Mouse (Mus musculus) liver, embryonic 11.5 days (tissue): Measurements from ENCODE around the gene Ap3d1. TPM values are rescaled to one million over a fixed set of nuclear protein-coding genes. Genes with fewer than 3 reads are reported as not detected.

Experiments used
- ATAC-seq: fragments of 200-750 bp; cut with Nextera tagmentation; replicated peaks from 2 replicates; pipeline ENCODE4 v1.8.0; 2017; ENCODE audit warnings: moderate number of reproducible peaks, mild to moderate bottlenecking, moderate TSS enrichment, moderate library complexity; ENCODE audit not compliant: low FRiP score
- DNase-seq: peaks from one replicate; pipeline ENCODE4 v3.0.0-alpha.2; 2017; ENCODE audit warnings: low spot score
- H3K27ac ChIP-seq: fragments of 300-500 bp; sonication (generic); 2 replicates; pipeline ENCODE4 v1.5.1; 2014; ENCODE audit warnings: mild to moderate bottlenecking, low read depth, low read length, control low read depth
- H3K27me3 ChIP-seq: fragments of 300-500 bp; sonication (generic); replicated peaks from 2 replicates; pipeline ENCODE4 v1.6.1; 2014; ENCODE audit warnings: low read length, mixed read lengths; ENCODE audit not compliant: control insufficient read depth, insufficient read depth
- H3K36me3 ChIP-seq: fragments of 300-500 bp; sonication (generic); 2 replicates; pipeline ENCODE4 v1.6.1; 2014; ENCODE audit warnings: mild to moderate bottlenecking, low read length, moderate library complexity, mixed read lengths; ENCODE audit not compliant: control insufficient read depth, insufficient read depth
- H3K4me1 ChIP-seq: fragments of 300-500 bp; sonication (generic); replicated peaks from 2 replicates; pipeline ENCODE4 v1.6.1; 2014; ENCODE audit warnings: low read length, mixed read lengths; ENCODE audit not compliant: control insufficient read depth, insufficient read depth
- H3K4me2 ChIP-seq: fragments of 300-500 bp; sonication (generic); 2 replicates; pipeline ENCODE4 v1.6.1; 2014; ENCODE audit warnings: mild to moderate bottlenecking, control low read depth, moderate library complexity
- H3K4me3 ChIP-seq: fragments of 300-500 bp; sonication (generic); 2 replicates; pipeline ENCODE4 v1.5.1; 2014; ENCODE audit warnings: low read depth, low read length, control low read depth
- H3K9ac ChIP-seq: fragments of 300-500 bp; sonication (generic); 2 replicates; pipeline ENCODE4 v1.6.1; 2014; ENCODE audit warnings: low read depth, low read length, control low read depth
- H3K9me3 ChIP-seq: fragments of 300-500 bp; sonication (generic); 2 replicates; pipeline ENCODE4 v1.6.1; 2016; ENCODE audit warnings: low read length, inconsistent platforms, mixed read lengths; ENCODE audit not compliant: control insufficient read depth
- WGBS: fragments of 180-500 bp; shearing (Covaris S2); extraction: QIAGEN DNeasy Blood & Tissue Kit; methylation state at CpG from one replicate; pipeline ENCODE4 v1.1.7; 2014; 5-methylcytosine and 5-hydroxymethylcytosine counted together
- polyA plus RNA-seq: library from polyadenylated mRNA; unstranded; fragments of >200 nt; fragmentation: Nextera tagmentation; extraction: Ambion mirVana; gene quantifications from 2 replicates; pipeline ENCODE4 v1.2.1, GENCODE M21; 2014

Ap3d1 gene
- polyA plus RNA-seq, 1 experiment from 2014 or later, result 53.2 TPM

- H3K4me2 ChIP-seq, result peak overlapping the region; percentile 56
- no peaks in the 10 kb centered on the region for H3K27me3 ChIP-seq
- ATAC-seq (no peak), DNase-seq (no peak)
- no peaks in the 10 kb centered on the region for H3K9me3 ChIP-seq
- WGBS, result 79% methylated on average over 8 of the region's 8 CpGs
- H3K36me3 ChIP-seq, result peaks cover 8% of the 10 kb centered on the region; the same call in 1 of the 2 replicates
- H3K9ac ChIP-seq, result no peak overlapping the region
- 0 out of 2 replicates have a peak overlapping the region, but pooled peaks have one; percentile 2 for H3K4me3 ChIP-seq
- peaks cover 81% of the 10 kb centered on the region for H3K4me1 ChIP-seq
- H3K27ac ChIP-seq, result 0 out of 2 replicates have a peak overlapping the region, but pooled peaks have one; percentile 47
These were observed 44.7 kb downstream of the Ap3d1 start for GRCm38 (mm10) chr10:80697393-80697787.

DNA sequence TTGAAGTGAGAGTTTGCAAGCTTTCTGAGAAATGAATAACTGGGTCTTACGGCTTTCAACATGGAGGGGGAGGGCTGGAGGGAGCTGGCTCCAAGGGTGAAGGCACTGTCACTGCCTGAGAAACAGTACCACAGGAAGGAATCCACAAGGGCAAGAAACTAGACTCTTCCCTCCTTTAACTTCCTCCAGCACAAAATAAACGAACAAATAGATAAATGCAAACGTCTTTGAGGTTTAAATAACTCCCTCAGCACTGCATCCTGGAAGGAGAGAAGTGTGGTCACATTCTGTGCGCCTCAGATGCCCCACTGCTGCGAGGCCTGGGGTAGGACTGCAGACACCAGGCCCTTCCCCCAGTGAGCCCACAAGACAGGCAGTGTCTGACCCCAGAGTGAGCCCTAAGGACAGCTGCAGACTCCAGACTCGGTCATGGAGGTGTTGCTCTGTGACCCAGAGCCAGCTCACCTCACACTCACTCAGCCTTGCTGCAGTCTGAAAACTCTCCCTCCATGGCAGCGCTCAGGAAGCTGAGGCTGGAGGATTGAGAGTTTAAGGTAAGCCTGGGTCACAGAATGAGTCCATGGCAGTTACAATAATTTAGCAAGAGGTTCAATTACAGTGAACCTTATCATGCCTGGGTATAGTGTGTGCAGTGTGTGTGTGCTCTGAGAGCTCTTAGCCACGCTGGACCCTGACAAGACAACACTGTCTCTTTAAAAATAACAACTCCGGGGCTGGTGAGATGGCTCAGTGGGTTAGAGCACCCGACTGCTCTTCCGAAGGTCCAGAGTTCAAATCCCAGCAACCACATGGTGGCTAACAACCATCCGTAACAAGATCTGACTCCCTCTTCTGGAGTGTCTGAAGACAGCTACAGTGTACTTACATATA lies 45.3 kb downstream of the Ap3d1 start:
- H3K4me3 ChIP-seq, result 0 out of 2 replicates have a peak overlapping the region, but pooled peaks have one; percentile 8
- peaks cover 8% of the 10 kb centered on the region; the same call in 1 of the 2 replicates for H3K36me3 ChIP-seq
- H3K9me3 ChIP-seq, result no peaks in the 10 kb centered on the region
- peak overlapping the region; percentile 54 for H3K4me2 ChIP-seq
- no peaks in the 10 kb centered on the region for H3K27me3 ChIP-seq
- no peak for ATAC-seq
- WGBS, result 37% methylated on average over 11 of the region's 12 CpGs
- H3K9ac ChIP-seq, result peak overlapping the region; percentile 44
- DNase-seq, result no peak
- peak overlapping the region; percentile 82 for H3K27ac ChIP-seq
- peaks cover 87% of the 10 kb centered on the region for H3K4me1 ChIP-seq

GRCm38 (mm10) chr10:80695801-80696501 lies 46.1 kb downstream of the Ap3d1 start:
- H3K27ac ChIP-seq, result peak overlapping the region; percentile 82
- no peaks in the 10 kb centered on the region for H3K27me3 ChIP-seq
- H3K4me2 ChIP-seq, result peak overlapping the region; percentile 54
- H3K9me3 ChIP-seq, result no peaks in the 10 kb centered on the region
- whole genome bisulfite sequencing, result 52% methylated on average over 10 of the region's 10 CpGs
- DNase-seq (no peak), ATAC-seq (no peak)
- H3K9ac ChIP-seq, result peak overlapping the region; percentile 44
- H3K4me3 ChIP-seq, result 0 out of 2 replicates have a peak overlapping the region, but pooled peaks have one; percentile 8
- H3K4me1 ChIP-seq, result peaks cover 85% of the 10 kb centered on the region
- peaks cover 8% of the 10 kb centered on the region for H3K36me3 ChIP-seq

GRCm38 (mm10) chr10:80695186-80695585 lies 46.9 kb downstream of the Ap3d1 start:
- ATAC-seq, result peak; percentile 3; the same call in 1 of the 2 replicates
- Histone ChIP-seq H3K36me3 (peaks cover 15% of the 10 kb centered on the region), H3K4me1 (peaks cover 78% of the 10 kb centered on the region), H3K27me3 (no peaks in the 10 kb centered on the region), H3K4me3 (no peak overlapping the region), H3K9ac (peak overlapping the region; percentile 44; the same call in 1 of the 2 replicates), H3K9me3 (no peaks in the 10 kb centered on the region), H3K27ac (peak overlapping the region; percentile 82), H3K4me2 (peak overlapping the region; percentile 54)
- no peak for DNase-seq
- 47% methylated on average over 2 of the region's 2 CpGs for WGBS

GRCm38 (mm10) chr10:80694159-80694938 lies 47.7 kb downstream of the Ap3d1 start:
- DNase-seq (no peak), ATAC-seq (no peak)
- H3K9ac ChIP-seq, result 0 out of 2 replicates have a peak overlapping the region, but pooled peaks have one; percentile 16
- H3K27me3 ChIP-seq, result no peaks in the 10 kb centered on the region
- no peaks in the 10 kb centered on the region for H3K9me3 ChIP-seq
- peaks cover 23% of the 10 kb centered on the region for H3K36me3 ChIP-seq
- peaks cover 70% of the 10 kb centered on the region for H3K4me1 ChIP-seq
- no peak overlapping the region for H3K4me3 ChIP-seq
- peak overlapping the region; percentile 54 for H3K4me2 ChIP-seq
- H3K27ac ChIP-seq, result peak overlapping the region; percentile 82
- 84% methylated on average over 13 of the region's 13 CpGs for WGBS

DNA sequence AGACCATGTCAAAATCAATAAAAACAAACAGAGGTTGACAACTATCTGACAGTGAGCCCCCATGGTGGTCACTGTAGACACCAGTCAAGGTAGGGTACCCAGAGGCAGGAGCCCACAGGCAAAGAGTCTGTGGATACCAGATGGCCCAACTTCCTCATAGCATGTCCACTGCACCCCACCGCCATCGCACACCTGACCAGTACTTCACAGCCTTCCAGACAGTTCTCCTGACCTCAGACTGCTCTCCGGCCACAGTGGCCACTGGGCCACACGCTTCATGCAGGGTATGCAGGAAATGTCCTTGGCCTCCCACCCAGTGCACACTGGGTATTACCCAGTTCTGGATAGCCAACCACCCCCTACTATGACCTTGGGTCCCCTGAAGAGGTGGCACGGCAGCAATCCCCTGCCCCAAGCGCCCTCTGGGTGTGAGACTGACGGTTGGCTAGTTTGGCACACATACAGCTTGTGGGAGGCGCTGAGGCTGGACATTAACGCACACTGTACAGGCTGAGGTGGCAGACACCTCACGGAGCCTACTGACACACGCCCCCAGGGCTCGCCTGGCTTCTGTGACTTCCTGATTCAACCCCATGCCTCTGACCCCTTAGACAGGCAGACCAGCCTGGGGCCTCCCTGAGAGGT lies 48.5 kb downstream of the Ap3d1 start:
- peaks cover 25% of the 10 kb centered on the region for H3K36me3 ChIP-seq
- no peak overlapping the region; the same call in 1 of the 2 replicates for H3K27ac ChIP-seq

GRCm38 (mm10) chr10:80692249-80693165 lies 49.6 kb downstream of the Ap3d1 start:
- ATAC-seq (no peak), DNase-seq (no peak)
- WGBS, result 62% methylated on average over 14 of the region's 14 CpGs
- peaks cover 25% of the 10 kb centered on the region for H3K36me3 ChIP-seq
- no peaks in the 10 kb centered on the region for H3K9me3 ChIP-seq
- no peak overlapping the region for H3K4me2 ChIP-seq
- H3K4me3 ChIP-seq, result no peak overlapping the region
- H3K4me1 ChIP-seq, result peaks cover 53% of the 10 kb centered on the region
- H3K27me3 ChIP-seq, result no peaks in the 10 kb centered on the region
- peak overlapping the region; percentile 17 for H3K9ac ChIP-seq
- 0 out of 2 replicates have a peak overlapping the region, but pooled peaks have one; percentile 35 for H3K27ac ChIP-seq

More for the DNA sequence above, 48.5 kb downstream of the Ap3d1 start:
- H3K9ac ChIP-seq, result peak overlapping the region; percentile 31; the same call in 1 of the 2 replicates
- no peak overlapping the region; the same call in 1 of the 2 replicates for H3K4me2 ChIP-seq
- peaks cover 63% of the 10 kb centered on the region for H3K4me1 ChIP-seq
- ATAC-seq (no peak), DNase-seq (no peak)
- H3K27me3 ChIP-seq, result no peaks in the 10 kb centered on the region
- H3K9me3 ChIP-seq, result no peaks in the 10 kb centered on the region
- no peak overlapping the region for H3K4me3 ChIP-seq
- WGBS, result 87% methylated on average over 12 of the region's 12 CpGs
